Mouse (Mus musculus) kidney, adult 9 months (tissue): ENCODE measurements around the gene Mindy4.

Source experiments
- DNase-seq: peaks from one replicate; pipeline ENCODE4 v3.0.0; 2022

Gene Mindy4

GRCm38 (mm10) chr6:55313893-55314292, 110.7 kb downstream of the Mindy4 start:
- DNase-seq, result no peak

GRCm38 (mm10) chr6:55314628-55315027, 111.4 kb downstream of the Mindy4 start:
- DNase-seq, result no peak

DNA sequence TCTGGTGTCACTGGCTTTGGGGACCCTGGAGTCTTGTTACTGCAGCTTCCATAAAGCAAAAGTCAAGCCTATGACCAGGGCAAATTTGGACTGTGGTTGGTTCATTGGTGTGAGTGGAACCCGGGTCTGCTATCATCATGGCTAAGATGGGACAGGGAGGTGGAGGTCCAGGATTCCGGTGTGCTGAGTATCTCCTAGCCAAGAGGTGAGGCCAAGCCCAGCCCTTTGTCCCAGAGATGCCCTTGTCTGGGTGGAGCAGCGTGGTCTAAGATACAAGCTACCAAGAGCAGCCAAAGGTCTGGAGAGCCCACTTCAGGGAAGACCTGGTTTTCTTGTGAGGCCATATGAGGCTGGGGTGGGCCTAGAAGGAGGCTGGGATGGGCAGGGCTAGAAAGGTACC, 115.4 kb downstream of the Mindy4 start:
- DNase-seq, result no peak

DNA sequence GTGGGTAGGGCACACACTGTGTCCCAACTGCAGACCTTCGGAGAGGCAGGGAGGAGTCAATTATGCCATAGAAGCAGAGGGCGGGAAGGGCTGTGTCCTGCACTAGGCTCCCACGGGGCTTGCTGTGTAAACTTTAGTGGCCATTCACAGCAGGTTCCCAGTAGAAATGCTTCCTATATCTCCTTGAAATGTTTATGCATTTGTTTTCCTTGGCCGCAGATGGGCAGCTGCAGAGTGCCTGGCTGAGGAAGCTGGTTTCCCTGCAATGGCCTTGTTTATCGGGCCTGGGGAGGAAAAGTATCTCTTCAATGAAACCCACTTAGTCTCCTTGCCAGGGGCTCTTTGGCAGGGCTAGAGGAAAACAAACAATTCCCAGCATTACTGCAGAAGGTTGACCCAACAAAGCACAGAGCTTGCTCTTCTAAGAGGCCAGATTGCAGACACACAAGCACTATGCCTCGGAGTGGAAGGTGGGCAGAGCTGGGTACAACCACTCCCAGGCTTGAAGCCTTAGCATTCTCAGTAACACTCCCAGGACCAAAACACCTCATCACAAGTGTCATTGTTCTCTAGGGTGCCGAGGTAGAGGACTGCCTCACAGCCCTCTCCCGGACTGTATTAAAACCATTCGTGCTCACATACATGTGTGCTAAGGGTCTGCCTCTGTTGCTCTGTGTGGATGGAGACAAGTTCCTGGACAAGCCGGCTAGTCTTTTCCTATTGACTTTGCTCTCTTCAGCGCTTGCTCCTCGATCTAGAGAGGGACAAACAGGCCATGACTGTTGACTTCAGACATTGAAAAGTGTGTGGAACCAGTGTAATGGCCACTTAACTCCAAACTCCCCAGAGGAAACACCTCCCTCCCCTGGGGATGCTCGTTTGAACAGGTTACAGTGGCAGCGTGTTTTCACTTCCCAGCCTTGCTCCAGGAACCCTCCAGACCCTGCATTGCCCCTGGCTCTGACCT, 116.7 kb downstream of the Mindy4 start:
- no peak for DNase-seq

- no peak for DNase-seq
Observed at GRCm38 (mm10) chr6:55320894-55321293, 117.7 kb downstream of the Mindy4 start.

GRCm38 (mm10) chr6:55321518-55321917, 118.3 kb downstream of the Mindy4 start:
- DNase-seq, result no peak

DNA sequence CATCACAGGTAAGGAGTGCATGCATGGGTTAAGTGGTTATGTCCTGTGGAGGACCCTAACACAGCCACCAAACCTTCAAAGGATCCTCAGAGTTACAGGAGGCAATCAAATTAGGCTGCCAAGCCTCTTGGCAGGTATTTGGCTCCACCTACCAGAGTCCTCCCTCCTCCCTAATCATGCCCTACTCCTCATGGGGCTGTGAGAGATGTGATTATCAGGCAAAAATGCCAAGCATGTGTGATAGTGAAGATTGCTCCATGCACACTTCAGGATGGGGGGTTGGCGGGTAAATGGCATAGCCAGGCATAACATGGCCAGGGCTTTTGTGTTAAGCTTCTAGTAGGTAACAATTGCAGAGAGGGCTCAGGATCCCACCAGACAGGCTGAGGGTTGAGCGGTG, 119.8 kb downstream of the Mindy4 start:
- DNase-seq, result no peak

DNA sequence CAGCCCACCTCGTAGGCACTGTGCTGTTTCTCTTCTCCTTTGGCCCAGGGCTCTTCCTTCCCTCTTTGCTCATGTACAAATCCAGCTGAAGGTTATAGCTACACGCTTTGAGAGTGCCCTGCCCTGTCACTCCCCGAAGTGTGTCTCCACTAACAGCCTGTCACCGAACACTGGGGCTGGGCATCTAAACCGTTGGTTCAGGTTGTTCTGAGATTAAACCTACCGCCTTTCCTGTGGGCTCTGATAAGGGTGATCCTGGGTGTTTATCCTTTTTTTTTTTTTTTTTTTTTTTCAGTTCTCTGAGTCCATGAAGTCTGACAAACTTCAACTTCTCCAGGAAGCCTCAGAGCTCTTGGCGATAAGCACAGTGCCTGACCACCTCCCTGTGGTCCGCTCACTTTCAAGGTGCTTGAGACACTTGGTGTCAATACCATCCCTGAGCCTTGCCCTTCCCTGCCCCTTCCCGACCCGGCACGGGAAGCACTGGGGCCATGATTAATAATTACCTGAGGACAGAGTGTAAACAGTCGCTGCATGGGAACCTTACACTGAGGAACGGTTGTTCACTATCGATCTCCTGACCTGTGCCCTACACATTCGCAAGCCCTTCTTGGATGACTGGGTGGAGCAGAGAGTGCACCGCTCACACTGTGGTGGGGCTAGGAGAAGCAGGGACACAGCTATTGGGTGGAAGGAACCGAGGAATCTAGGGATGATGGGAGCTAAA, 120.9 kb downstream of the Mindy4 start:
- peak; percentile 81 for DNase-seq

DNA sequence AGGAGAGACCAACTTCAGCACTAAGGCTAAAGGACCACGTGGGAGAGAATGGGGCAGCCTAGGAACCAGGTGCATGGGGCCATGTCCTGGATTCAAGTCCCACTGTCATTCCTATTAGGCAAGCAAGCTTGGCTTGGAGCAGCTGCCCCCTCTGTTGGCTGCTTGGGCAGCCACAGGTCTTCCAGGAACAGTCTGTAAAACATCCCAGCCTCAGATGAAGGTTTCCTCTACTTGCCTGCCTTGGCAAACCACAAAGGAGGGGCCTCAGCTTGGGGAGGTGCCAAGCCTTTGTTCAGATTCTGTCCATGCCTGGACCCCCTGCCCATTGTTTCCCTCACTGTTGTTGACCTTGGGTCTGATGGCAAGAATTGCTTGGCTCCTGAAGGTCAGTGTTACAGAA, 121.6 kb downstream of the Mindy4 start:
- DNase-seq, result no peak

- no peak for DNase-seq
Observed at GRCm38 (mm10) chr6:55326299-55326698, 123.1 kb downstream of the Mindy4 start.

- no peak for DNase-seq
Observed at GRCm38 (mm10) chr6:55327326-55327725, 124.1 kb downstream of the Mindy4 start.

DNA sequence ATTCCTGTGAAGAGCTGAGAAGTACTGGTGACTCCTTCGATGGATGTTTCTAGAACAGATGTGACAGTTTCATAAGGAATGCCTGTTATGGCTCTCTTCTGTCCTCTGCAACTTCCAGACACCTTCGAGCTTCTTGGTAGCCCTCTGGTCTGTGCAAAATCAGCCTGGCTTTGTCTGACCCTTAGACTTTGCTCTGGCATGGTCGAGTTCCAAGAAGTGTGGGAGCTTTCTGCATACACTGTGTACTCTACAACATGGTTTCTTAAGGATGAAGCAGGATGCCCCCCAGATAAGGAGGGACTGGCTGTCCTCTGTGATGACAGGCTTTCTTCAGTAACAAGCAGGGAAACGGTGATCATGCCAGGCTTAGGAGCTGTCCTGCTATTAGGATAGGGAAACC, 125.0 kb downstream of the Mindy4 start:
- DNase-seq, result peak; percentile 88

GRCm38 (mm10) chr6:55331315-55331714, 128.1 kb downstream of the Mindy4 start:
- no peak for DNase-seq

GRCm38 (mm10) chr6:55332100-55332772, 129.1 kb downstream of the Mindy4 start:
- DNase-seq, result no peak

- no peak for DNase-seq
Observed at GRCm38 (mm10) chr6:55332773-55333109, 129.6 kb downstream of the Mindy4 start.

- DNase-seq, result peak; percentile 94
Observed at GRCm38 (mm10) chr6:55335989-55336514, 132.9 kb downstream of the Mindy4 start, which contains the start of gene Aqp1. Gene Aqp1, plus strand, starts transcription at chr6:55336432.

DNA sequence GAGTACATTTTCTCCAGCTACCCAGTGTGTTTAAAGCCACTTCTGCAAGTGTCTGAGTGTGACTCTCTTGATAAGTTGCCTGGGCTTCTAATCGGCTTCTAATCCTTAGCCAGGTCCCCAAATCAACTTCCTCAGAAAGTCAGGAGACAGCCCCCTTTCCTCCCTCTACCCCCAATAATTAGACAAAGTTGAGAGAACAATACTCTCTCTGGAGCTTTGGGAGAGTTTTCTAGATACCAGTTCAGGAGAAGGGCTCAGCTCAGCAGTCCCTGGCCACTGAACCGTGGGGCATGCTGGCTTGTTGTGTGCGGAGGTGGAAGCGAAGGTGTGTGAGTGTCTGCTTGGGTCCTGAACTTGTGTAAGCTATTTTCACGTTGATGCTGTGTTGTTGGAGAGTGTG, 134.1 kb downstream of the Mindy4 start:
- peak; percentile 57 for DNase-seq

- DNase-seq, result peak; percentile 97
Observed at GRCm38 (mm10) chr6:55338077-55338476, 134.9 kb downstream of the Mindy4 start.

DNA sequence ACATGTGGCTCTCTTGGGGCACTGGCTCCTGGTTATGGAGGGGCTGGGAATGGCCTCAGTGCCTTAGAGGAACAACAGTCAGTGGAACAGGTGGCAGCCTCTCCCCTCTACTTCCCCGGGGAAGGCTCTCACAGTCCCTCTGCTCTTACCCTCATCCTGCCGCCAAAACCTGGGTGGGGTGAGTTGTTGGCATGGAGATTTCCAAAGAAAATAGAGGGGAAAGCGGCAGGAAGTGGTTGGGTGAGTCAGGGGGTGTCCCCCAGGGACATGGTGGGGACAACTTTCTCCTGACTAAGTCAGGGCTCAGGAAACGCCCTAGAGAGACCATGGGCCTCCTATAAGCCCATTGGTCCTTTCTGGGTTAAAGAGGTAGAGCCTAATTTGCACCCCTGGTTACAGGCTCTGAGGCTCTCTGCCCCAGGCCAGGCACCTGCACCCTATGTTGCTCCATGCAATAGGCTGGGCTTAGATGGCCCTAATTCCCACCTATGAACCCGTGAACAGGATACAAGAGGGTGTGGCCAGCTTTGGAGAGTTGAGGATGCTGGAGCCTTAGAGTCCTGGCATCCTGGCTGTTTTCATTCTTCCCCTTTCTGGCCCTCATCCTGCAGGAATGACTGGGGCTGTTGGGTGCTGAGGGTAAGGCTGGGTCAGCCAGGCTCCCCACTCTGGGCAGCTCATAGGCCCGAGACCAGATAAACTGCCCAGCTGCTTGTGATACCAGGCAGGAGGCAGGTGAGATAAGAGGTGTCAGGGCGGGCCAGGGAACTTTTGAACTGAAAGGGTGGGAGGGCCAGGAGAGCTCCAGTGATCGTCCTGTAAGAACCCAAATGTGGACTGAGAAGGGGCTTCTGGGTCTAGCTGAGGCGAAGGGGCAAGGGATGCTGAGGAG, 136.0 kb downstream of the Mindy4 start:
- no peak for DNase-seq

- no peak for DNase-seq
Observed at GRCm38 (mm10) chr6:55341688-55342087, 138.5 kb downstream of the Mindy4 start.

DNA sequence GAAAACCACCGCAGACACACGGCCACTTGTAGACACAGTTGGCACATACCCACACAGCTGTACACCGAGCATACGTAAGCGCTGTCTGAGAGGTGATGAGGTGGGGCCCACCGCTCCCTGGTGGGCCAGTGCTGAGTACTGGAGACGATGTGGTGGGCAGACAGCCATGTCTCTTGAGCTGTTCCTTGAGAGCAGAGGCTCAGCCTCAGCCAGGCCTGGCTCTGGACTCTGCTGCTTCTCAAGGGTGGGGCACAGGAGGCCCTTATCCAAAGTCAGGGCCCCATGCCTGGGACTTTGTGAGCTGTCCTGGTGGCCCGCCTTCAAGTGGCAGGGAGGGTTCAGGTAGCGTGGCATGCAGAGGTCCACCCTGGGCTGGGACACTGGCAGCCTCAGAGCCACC, 139.1 kb downstream of the Mindy4 start:
- DNase-seq, result no peak

DNA sequence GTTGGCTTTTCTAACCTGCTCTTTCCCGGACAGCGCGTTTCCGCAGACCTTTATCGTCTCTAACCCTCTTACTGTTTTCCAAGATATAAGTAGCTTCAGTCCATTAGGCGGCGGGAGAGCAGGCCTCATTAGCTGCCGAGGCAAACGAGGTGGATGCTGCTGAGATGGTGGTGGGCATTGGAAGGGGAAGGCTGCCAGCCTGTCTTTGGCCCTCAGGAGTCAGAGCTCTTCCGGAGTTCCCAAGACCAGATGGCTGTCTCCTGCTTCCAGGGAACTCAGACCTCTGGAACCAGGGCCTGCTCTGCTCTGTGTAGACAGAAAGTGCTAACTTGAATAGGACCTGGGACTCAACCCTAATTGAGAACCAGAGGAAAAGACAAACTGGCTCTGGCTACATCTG, 140.3 kb downstream of the Mindy4 start:
- no peak for DNase-seq
